Mouse (Mus musculus) liver, postnatal 0 days (tissue): Measurements from ENCODE around the gene Anxa9.

ENCODE experiments used
- CTCF ChIP-seq: sonication (generic); IDR thresholded peaks from 2 replicates; pipeline ENCODE4 v1.5.1; 2016; ENCODE audit warnings: antibody characterized with exemption, low read depth
- EP300 ChIP-seq: IDR thresholded peaks from 2 replicates; pipeline ENCODE4 v1.6.1; 2016; ENCODE audit warnings: antibody characterized with exemption, low read depth, mild to moderate bottlenecking

DNA sequence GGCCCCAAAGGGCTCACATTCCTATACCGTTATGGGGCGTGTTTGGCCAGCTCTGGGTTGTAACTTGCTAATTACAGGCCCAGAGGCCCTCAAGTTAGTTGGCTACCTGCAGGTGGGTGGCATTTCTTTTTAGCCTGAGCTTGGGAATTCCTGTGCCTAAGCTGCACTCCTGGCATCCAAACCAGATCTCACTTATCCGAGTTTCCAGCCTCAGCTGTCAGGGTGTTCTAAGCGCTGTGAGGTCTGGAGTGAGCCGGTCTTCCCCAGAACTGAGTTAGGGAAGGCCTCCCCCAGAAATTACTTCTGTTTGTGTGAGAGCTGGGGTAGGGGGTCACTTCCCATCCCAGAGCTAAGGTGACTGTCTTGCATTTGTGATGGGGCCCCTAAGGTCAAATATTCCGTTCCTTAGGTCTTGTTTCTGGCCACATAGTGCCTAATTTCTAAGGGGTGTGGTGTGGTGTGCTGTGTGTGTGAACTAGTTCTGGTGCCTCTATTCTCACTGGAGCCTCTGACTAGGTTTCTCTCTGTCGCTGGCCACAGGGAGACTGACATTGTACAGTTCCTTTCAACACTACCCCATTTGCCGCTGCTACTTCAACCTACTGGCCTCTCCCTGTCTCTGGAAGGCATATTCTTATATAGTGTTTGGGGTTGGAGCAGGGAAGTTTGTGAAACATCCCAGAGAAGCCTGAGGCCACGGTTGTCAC, 9.0 kb upstream of the Anxa9 start:
- TF ChIP-seq CTCF: no peak
- no peak for TF ChIP-seq EP300
